Mouse (Mus musculus): Measurements from ENCODE around the gene Igfn1.

DNA sequence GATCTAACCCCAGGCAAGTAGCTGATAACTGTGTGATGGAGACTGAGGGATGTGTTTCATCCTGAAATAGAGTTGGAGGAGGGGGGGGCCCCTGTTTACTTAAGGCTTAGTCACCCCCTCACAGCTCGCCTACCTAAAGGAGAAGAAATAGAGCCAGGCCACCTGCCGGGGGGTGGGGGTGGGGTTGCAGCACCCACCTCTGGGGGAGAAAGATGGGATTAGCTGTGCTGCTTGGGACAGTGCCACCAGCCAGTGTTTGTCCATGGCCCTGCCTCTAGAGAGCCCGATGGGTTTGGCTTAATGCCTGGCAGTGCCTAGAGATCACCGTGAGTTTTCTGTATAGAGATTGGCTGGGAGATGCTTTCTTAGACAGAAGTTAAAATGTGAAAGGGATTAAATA lies 34.7 kb upstream of the Igfn1 start:
- TF ChIP-seq CTCF (IDR thresholded peaks at IDR 0.05; ENCODE audit: low read depth) (no peak), EP300 (IDR thresholded peaks at IDR 0.05; ENCODE audit: low read depth) (no peak)

Data from liver, embryonic 14.5 days (tissue).